Mouse (Mus musculus) gastrocnemius, adult 18-20 months (tissue): ENCODE data around the gene Pradc1. TPM values are rescaled to one million over a fixed set of nuclear protein-coding genes. Genes with fewer than 3 reads are reported as not detected.
"Not testable (repeated sequence)": the region's sequence is repeated elsewhere in the genome, so short reads cannot be mapped to it uniquely, and the experiment has no call there.

ENCODE experiments used
- DNase-seq: peaks from one replicate; pipeline ENCODE4 v3.0.0; 2021; ENCODE audit warnings: low spot score
- total RNA-seq, 2 experiments: library from RNA; stranded (reverse); gene quantifications; 2 replicates each; pipeline ENCODE4 v1.2.3; 2021

Pradc1 gene
- total RNA-seq, 2 experiments from 2014 or later: 16.1 to 17.7 TPM

GRCm38 (mm10) chr6:85450697-85451663 lies 790 bp downstream of the Pradc1 start, which contains the start of gene Cct7:
Gene Cct7, plus strand, starts transcription at chr6:85451514.
- DNase-seq: peak; percentile 99

DNA sequence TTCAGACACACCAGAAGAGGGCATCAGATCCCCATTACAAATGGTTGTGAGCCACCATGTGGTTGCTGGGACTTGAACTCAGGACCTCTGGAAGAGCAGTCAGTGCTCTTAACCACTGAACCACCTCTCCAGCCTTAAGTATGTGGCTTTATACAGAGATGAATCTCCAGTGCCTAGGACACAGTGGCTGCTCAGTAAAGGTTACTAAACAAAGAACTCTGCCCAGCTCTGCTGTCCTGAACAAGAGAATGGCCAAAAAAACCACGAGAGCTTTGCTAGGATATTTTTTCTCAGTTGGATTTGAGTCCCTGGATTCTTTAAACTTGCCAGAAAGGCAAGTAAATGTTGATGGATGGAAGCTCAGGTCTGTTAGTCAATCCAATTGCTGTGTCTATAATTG lies 1.6 kb downstream of the Pradc1 start:
- not testable (repeated sequence) for DNase-seq

DNA sequence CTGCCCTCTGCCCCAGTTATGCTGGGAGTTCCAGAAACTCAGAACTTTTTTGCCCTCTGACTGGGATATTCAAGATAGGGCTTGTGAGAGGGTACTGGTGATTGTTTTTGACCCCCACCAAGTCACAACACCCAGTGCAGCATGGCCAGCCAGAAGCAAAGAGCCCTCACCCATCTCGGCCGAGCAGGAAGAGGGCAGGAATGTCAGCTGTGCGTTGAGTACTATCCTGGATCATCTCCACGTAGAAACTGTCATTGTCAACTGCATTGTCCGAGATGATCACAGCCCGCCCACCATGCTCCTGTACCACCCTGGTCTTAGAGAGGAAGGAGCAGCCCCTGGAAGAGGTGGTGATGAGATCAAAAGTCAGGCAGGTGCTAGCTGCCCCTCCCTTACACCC lies 4.4 kb downstream of the Pradc1 start:
- no peak for DNase-seq

DNA sequence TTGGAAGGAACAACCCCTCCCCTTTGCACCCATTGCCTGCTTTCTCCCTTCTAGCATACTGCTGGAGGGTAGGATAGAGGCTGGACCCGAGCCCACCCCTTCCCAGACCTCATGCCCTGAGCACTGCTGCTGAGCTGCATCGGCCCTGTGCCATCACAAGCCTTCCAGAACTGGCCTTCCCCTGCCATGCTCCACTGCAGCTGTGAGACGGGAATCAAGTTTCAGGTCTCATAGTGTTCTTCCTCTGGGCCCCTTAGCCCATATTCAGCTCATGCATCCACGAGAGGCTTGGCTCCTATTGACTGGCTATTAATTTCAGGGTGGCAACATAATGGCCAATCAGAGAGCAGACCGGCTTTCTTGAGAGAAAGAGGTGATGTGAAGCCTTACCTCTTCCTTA lies 6.5 kb downstream of the Pradc1 start:
- peak; percentile 47 for DNase-seq

DNA sequence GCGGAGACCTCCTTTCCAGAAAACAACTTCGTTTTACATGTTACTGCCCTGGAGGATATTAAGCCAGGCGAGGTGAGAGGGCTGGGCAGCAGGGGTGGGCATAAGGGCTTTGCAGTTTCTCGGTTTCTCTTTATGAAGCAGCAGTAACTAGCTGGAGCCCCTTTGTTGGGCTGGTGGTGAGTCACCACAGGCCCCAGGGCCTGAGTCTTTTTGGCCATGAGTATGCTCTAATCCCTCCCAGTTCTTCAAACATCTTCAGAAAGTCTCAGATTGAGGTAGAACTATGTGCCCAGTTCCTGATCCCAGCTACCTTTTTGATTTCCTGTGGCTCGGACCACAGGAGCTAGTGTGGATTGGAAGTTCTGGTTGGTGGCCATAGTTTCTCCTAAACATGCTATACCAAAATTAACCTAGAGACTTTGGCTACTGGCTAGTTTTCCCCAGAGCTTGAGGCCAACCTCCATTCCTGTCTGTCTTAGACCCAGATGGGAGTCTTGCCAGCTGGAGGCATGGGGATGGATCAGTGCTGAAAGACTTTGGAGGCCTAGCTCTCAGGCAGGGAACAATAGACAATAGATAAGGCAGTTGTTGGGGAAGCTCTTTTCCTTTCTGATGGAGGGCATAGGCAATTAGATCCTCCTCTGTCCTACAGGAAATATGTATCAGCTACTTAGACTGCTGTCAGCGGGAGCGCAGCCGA lies 7.4 kb downstream of the Pradc1 start:
- no peak for DNase-seq

DNA sequence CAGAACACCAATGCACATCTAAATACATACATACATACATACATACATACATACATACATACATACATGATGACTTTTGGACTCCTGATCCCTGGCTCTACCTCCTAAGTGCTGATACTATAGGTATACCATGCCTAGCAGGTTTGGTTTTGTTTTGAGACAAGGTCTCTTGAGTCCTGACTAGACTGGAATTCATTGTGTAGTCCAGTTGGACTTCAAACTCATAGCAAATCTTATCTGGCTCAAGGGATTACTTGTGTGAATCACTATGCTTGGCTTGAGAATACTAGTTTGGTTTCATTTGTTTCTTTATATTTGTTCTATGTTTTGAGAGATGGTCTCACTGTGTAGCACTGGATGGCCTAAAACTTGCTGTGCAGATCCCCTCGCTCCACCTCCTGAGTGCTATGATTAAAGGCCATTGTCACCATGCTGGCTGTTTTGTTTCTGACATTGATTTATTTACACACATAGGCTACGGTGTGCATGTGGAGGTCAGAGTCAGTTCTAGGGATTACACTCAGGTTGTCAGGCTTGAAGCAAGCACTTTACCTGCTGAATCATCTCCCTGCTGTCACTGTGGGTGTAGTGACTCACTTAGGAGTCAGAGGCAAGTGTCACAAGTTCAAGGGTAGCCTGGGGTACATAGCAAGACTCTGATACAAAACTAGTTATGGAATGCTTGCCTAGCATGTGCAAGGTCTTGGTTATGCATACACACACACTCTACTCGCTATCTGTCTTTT lies 8.1 kb downstream of the Pradc1 start:
- DNase-seq: no peak

- no peak for DNase-seq
These were observed 10.6 kb downstream of the Pradc1 start for GRCm38 (mm10) chr6:85441142-85441541.

GRCm38 (mm10) chr6:85436631-85437030 lies 15.1 kb downstream of the Pradc1 start:
- no peak for DNase-seq

- DNase-seq: no peak
These were observed 15.6 kb downstream of the Pradc1 start for GRCm38 (mm10) chr6:85436204-85436603.

DNA sequence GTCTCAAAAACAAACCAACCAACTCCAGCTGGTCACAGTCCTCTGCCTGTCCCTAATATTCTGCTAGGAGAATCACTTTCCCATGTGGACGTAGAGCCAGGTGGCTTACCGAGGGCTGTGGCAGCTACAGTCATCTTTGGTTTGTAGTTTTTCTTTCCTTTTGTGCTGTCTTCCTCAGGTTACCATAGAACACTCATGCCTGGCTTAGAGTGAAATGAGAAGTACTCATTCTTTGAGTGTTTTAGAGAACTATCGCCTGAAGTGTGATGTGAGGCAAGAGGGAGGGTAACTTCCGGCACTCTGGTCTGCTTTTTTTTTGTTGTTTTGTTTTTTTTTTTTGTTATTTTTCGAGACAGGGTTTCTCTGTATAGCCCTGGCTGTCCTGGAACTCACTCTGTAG lies 17.9 kb downstream of the Pradc1 start:
- DNase-seq: no peak

- DNase-seq: peak; percentile 90
These were observed 19.8 kb downstream of the Pradc1 start, which contains the start of gene Smyd5 for GRCm38 (mm10) chr6:85431842-85432431. Gene Smyd5, plus strand, starts transcription at chr6:85431989.

- DNase-seq: no peak
These were observed 20.4 kb downstream of the Pradc1 start for GRCm38 (mm10) chr6:85431274-85431841.

DNA sequence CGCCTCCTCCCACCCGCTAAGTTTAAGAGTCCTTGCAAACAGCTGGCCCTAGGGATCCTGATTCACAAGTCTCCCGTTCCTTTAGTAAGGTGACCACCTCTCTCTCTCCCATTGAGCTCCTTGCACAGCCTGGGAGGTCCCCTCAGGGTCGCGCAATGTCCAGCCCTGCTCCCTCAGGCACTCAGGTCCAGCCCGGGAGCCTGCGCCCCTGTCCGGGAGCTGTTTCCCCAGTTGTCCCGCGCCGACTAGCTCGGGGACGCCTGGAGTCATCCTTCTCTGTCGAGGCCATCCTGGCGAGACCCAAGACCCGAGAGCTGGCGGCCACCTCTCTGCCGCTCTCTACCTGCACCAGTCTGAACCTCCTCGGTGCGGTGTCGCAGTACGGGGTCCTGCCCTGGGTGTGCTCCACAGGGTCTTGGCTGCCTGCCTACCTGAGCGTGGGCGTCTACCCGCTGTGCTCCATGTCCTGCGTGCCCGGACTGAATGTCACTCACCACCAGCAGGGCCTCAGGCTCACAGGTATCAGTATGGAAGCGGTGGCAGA lies 27.9 kb downstream of the Pradc1 start, which contains the start of gene Noto:
TSS of gene Noto (plus strand) at position 51 of the 544 bp plus-strand sequence.
- no peak for DNase-seq

DNA sequence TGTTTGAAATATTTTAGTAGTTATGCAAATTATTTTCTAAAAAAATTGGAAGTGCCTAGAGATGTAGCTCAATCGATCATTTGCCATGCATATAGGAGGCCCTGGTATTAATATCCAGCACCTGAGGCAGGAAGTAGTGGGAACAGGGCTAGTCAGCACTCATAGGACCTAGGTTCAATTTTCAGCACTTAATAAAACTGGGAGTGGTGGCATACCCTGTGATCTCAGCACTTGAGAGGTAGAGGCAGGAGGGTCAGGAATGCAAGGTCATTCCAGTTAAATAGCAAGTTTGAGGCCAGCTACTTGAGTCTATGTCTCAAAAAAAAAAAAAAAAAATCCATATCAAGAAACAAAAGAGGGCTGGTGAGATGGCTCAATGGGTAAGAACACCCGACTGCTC lies 32.6 kb downstream of the Pradc1 start:
- DNase-seq: no peak

DNA sequence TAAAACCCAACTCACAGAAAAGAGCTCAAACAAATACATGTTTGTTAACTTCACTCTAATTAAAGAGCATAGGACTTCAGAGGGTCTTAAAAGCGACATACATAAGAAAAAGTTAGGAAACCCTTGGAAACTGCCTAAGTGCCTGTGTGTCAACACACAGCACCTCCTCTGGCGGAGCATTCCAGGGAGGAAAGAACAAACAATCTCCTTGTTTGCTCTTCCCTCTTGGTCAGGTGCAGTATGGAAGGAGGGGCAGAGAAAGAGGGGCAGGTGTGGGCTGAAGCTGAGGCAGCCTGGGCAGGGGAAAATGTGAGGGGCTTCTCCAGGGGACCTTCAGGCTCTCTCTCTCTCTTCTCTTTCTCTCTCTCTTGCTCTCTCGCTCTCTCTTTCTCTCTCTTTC lies 35.9 kb downstream of the Pradc1 start:
- no peak for DNase-seq

GRCm38 (mm10) chr6:85410771-85411273 lies 40.9 kb downstream of the Pradc1 start:
- peak; percentile 15 for DNase-seq

- no peak for DNase-seq
These were observed 42.8 kb downstream of the Pradc1 start for GRCm38 (mm10) chr6:85409003-85409402.

DNA sequence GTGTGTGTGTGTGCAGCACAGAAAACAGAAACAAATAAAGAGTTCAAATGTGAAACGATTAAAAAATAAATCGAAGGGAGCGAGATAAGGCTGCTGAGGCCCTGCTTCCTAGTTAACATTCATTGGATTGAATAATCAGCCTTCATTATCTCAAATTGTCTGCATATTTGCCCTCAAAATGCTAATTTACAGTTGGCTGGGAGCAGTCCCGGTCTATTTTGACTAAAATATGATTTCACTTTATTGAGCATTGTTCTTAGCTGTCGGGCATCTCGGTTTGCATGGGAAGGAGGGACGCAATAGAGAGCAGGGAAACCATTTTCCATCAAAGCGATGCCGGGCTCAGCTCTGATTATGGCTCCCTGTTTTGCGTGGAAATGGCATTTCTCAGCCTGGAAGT lies 48.7 kb downstream of the Pradc1 start:
- no peak for DNase-seq

DNA sequence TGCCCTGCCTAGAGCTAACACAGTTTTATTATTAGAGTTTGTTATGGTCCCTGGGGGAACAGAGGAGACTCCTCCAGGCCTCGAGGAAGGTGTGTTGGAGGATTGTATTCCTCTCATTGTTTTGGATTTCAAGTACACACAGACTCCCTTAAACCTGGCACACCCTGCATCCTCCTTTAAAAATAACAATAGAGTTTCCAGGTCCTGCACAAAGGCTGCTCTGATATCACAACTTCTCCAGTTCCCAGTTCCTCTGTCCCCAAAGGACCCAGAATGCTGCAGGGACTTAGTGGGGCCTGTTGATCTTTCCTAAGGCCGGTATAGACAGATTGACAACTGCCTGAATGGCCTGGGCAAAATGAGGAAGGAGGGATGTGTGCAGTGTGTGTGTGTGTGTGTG lies 49.2 kb downstream of the Pradc1 start:
- DNase-seq: no peak

DNA sequence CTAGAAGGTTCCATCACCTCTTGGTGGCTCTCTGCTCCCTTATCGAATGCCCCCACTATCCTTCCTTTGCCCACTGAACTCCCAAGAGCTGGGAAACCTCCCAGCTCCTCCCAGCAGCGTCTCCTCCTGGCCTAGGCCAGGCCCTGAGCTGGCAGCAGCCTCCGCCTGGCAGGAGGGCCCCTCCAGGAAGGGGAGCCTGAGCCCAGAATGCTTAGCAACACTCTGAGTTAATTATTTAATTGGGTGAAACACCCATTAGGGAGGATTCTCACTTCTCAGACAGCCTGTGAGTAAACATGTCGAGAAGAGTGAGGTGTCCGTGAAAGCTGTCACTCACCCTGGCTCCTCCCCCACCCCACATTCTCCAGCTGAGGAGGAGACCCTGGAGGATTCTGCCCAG lies 52.1 kb downstream of the Pradc1 start:
- no peak for DNase-seq
